Mouse (Mus musculus): ENCODE data around the gene Wdr20rt. TPM values are rescaled to one million over a fixed set of nuclear protein-coding genes. Genes with fewer than 3 reads are reported as not detected.
"Not testable (repeated sequence)": the region's sequence is repeated elsewhere in the genome, so short reads cannot be mapped to it uniquely, and the experiment has no call there.

Wdr20rt gene
- total RNA-seq (2021), result not detected

DNA sequence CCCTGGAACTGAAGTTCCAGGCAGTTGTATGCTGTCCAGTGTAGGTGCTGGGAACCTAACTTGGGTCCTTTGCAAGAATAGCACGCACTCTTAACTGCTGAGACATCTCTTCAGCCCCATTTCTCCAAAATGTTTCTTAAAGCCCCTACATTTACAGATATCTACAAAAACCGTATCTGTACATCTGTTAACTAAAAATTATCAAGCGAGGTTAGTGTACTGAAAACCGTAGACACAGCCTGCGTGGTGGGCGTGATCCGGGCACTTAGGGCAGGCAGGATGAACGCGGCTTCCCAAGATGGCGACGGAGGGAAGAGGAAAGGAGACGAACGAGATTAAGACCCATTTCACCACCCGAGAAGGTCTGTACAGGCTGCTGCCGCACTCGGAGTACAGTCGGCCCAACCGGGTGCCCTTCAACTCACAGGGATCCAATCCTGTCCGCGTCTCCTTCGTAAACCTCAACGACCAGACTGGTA lies at the start of gene Wdr20rt:
Gene Wdr20rt (plus strand): TSS at position 51 of the 479 bp plus-strand sequence.
- intact Hi-C loops (cut with DNase I), result no loop called here
- DNase-seq (ENCODE audit: low spot score in 2 of 2), result no peak

DNA sequence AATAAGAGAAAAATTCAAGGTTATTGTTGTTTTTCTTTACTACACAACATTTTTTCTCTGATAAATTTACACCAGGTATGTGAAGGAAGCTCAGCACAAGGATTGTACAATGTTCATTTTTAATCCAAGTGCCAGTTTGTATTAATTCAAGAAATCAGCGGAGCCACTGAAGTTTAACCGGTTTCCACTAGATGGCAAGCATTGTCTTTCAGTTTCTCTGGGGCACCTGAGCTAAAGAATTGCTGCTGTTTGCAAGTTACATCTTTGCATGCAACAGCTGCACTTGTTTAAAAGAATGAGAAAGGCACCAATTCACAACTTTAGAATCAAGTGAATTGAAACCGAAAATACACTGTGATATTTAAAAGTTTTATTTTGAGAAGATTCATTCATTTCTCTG lies 38.0 kb upstream of the Wdr20rt start:
- DNase-seq (ENCODE audit: low spot score in 2 of 2), result peak; percentile 16 to 60
- intact Hi-C loops (cut with DNase I), result loop anchor here (5.0 to 10.0 kb wide), 2 partner anchors 85 to 207 kb away; no protein-coding TSS in a partner anchor

DNA sequence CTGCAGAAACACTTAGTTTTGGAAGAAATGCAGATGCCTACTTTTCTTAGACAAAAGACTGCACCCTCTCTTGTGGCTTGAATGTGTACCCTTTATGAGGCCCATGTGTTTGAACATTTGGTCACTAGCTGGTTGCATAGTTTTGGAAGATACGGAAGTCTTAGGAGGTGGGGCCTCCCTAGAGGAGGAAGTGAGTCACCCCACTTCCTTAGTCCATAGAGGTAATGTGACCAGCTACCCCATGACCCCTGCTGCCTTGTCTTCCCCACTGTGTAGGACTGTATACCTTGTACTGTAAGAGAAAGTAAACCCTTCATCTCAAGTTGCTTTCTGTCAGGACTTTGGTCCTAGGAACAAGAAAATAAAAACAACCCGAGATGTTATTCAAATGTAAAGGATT lies 36.1 kb upstream of the Wdr20rt start:
- DNase-seq (ENCODE audit: low spot score in 2 of 2), result no peak

DNA sequence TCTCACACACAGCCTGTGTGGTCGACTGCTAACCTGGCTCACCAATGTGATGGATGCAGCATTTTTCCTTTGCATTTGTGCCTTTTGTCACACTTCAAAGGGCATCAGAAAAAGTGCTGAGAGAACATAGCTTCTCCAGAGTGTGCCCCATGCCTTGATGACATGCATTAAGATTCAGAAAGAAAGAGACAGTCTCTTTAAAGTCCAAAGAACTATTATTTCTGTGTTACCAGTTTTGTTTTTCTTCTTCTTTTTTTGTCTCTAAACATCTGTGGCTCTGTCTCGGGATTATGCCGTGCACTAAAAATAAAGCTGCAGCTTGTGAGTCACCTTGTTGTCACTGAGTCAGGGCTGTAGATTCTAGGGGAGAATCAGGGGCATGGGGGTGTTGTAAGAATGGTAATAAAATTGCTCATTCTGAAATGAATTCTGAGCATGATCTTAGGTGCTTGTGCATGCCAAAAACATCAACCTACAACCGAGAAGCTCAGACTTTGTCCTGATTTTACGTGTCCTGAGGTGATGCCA lies 31.2 kb upstream of the Wdr20rt start:
- intact Hi-C loops (cut with DNase I), result loop anchor here (5.0 kb wide), 1 partner anchor 143 kb away; no protein-coding TSS in a partner anchor
- DNase-seq (ENCODE audit: low spot score in 2 of 2), result peak; percentile 21 to 86

More for the DNA sequence above, 36.1 kb upstream of the Wdr20rt start:
- intact Hi-C loops (cut with DNase I), result loop anchor here (5.0 to 10.0 kb wide), 2 partner anchors 83 to 206 kb away; no protein-coding TSS in a partner anchor

DNA sequence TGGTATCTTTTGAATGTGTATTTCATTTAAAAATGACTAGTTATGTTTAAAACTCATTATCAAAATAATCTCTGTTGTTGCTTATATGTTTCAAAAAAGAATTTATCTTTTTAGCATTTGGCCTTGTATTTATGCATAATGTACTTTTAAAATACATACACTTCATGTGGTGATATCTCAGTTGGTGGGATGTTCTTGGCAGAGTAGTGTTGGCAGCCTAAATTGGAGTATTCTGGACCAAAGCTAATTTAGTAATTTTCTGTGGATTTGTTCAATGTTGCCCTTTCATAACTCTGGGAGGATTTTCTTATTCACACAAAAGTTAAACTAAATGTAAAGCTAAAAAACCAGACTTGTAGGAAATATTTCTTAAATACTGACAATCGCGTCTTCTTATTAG lies 23.5 kb upstream of the Wdr20rt start:
- DNase-seq (ENCODE audit: low spot score in 2 of 2), result peak in 1 of 2 experiments; percentile 70
- intact Hi-C loops (cut with DNase I), result no loop called here

DNA sequence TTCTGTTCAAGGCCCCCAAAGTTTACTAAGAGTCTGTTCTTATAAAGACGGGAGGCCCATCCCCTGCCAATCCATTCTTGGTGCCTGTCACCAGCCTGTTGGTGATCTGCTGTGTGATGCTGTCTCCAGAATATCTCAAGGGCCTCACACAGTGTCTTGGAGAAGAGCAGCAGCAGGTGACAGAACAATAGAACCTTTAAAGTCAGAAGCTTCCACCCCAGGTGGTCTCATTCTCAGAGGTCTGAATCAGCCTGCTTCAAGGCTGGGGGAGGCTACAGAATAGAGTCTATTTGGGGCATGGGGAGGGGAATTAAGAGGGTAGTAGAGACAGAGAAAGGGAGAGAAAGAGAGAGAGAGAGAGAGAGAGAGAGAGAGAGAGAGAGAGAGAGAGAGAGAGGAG lies 18.9 kb upstream of the Wdr20rt start:
- intact Hi-C loops (cut with DNase I), result no loop called here
- DNase-seq (ENCODE audit: low spot score in 2 of 2), result no peak

DNA sequence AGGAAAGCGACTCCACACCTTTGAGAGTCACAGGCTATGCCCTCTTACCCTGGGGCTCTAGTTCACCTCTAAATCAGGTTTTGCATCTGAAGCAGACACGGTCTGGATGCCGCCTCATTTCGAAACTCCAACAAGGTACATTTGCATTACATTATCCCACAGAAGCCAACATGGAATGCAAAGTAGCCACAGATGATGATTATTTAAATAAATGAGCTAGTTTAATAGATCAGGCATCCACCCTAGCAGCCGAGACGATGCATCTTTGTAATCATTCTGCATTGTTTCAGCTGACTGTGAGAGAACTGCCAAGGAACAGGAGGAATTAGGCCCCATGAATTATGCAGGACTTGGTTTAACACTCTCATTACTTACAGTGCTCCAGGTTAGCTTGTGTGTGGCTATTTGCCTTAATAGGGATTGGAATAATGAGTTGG lies 8.9 kb upstream of the Wdr20rt start:
- DNase-seq (ENCODE audit: low spot score in 2 of 2), result no peak
- intact Hi-C loops (cut with DNase I), result no loop called here

DNA sequence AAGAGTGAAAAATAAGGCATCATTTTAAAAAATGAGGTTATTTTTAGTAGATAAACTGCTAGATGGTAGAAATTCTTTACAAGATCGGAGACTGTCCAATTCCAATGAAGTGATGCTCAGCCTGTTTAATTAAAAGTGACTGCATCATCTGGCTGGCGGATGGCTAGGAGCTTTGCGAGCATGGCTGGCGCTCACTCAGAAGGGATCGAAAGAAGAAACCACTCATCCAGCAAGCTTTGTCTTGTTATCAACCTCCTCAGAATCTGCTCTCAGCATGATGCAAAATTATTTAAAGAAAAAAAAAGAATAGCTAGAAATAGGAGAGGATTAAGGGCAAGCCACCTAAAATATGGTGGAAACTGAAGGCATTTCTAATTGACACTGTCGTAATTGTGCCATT lies 3.3 kb downstream of the Wdr20rt start:
- intact Hi-C loops (cut with DNase I), result loop anchor here (2.0 kb wide), 1 partner anchor 14 kb away; no protein-coding TSS in a partner anchor
- peak in 1 of 2 experiments; percentile 5 for DNase-seq (ENCODE audit: low spot score in 2 of 2)

DNA sequence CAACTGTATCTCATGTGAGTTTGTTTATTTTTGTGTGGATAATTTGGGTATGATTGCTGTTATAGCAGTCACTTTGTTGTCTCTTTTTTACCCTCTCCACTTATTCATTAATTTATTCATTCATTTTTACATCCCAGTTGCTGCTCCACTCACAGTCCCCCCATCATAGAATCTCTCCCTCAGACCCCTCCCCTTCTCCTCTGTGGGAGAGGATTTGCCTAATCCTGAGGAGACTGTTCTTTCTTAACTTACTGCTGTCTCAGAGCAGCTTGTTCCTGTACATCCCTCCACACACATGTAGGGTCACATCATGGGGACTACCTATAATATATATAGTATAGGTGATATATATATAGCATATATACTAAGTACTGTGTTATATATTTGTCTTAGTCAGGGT lies 3.7 kb downstream of the Wdr20rt start:
- DNase-seq (ENCODE audit: low spot score in 2 of 2), result no peak
- intact Hi-C loops (cut with DNase I), result loop anchor here (2.0 kb wide), 1 partner anchor 14 kb away; no protein-coding TSS in a partner anchor

DNA sequence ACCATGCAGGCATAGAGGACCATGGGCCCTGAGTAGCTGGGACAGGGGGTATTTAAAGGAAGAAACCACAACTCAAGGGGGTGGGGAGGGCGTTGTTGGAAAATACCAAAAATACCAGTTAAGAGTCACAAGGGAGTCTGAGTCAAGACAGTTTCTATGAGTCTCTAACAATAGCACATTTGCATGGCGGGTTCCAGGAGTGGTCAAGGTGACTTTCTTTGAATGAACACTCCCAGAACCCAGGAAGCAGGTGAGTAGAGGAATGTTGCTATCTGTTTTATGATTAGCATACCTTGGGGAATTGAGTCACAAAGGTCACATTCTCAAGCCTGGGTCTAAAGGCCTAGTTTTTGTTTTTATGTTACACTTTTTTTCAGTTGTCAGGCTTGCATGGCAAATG lies 7.5 kb downstream of the Wdr20rt start:
- intact Hi-C loops (cut with DNase I); DNase-seq (ENCODE audit: low spot score in 2 of 2): not testable (repeated sequence)

DNA sequence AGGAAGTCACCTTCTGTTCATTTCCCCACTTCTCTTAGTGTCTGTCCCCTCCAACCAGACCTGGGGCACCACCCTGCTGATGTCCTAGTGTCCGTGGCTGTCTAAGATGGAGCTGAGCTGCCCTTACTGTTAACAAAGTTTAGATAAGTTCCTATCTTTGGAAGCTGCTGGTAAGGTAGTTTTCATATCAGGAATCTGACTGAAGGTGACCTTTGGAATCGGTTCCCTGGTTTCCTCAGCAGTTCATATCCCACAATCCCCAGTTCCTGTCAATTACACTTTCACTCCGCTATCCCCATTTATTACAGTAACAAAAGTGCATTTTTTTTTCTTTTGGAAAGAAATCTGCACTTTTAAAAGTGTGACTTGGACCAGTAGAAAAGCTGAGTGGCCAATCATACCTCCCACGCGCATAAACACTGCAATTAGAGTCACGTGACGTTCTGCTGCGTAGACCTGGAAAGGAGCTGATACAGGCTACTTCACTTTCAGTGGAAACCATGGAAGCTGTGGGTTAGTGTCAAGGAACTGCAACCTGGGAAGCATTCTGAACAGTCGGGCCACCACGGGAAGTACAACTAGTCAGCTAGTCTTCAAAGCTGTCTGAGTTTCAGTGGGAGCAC lies 24.9 kb downstream of the Wdr20rt start:
- intact Hi-C loops (cut with DNase I), result no loop called here
- no peak for DNase-seq (ENCODE audit: low spot score in 2 of 2)

DNA sequence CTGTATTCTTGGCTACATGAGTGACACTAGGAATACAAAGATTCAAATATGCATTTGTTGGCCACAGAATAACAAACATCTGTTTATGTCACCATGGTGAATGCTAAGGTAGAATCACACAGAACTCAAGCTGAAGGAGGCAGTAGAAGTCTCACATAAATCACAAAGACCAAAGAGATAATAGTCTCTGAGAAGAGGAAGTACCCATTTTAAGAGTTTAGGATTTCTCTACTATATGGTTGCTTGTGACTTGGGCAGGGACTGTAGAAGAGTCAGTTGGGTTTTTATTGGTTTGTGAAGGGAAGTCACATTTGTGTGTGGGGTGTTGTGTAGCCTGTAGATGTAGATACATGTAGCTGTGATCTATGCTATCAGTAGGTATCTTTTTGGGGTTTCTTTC lies 31.6 kb downstream of the Wdr20rt start:
- intact Hi-C loops (cut with DNase I), result no loop called here
- DNase-seq (ENCODE audit: low spot score in 2 of 2), result no peak

DNA sequence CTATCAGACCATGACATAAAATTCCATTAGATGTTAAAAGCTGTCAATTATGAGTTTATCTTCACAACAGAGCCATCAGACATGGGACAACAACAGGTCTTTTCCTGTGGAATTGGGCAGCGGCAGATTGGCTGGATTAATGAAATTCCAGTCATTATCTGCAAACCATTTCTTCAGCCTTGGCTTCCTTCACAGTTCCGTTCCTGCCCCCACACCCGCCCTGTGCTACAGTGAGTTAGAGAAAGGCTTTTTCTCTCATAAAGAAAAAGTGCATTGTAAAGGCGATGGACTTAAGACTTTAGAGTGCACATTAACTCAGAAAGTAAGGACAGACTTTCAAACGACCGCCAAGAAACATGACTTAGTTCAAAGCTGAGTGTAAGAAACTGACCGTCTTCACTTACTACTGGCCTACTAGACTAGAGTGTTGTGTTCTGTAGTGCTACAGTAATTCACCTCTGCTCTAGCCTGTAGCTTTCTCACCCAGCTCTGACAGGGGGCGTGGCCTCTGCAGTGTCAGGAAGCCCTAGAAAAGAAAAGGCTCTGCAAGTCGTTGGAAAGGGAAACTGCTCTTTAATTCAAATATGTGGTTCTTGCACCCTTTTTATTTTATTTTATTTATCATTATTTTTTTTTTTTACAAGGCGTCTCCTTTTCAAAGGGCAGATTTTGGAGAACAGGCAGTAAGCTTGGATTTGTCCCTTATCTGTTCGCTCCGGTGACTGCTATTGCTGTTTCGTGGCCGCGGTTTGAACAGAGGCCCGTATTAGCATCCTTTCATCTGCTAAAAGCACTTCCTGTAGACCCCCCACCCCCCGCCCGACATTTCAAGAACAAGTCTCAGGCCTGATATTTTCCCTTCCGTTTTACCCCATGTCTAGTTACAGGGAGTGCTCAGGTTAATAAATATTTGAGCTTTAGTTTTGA lies 33.2 kb downstream of the Wdr20rt start:
- peak in 1 of 2 experiments; percentile 37 for DNase-seq (ENCODE audit: low spot score in 2 of 2)
- intact Hi-C loops (cut with DNase I), result no loop called here

DNA sequence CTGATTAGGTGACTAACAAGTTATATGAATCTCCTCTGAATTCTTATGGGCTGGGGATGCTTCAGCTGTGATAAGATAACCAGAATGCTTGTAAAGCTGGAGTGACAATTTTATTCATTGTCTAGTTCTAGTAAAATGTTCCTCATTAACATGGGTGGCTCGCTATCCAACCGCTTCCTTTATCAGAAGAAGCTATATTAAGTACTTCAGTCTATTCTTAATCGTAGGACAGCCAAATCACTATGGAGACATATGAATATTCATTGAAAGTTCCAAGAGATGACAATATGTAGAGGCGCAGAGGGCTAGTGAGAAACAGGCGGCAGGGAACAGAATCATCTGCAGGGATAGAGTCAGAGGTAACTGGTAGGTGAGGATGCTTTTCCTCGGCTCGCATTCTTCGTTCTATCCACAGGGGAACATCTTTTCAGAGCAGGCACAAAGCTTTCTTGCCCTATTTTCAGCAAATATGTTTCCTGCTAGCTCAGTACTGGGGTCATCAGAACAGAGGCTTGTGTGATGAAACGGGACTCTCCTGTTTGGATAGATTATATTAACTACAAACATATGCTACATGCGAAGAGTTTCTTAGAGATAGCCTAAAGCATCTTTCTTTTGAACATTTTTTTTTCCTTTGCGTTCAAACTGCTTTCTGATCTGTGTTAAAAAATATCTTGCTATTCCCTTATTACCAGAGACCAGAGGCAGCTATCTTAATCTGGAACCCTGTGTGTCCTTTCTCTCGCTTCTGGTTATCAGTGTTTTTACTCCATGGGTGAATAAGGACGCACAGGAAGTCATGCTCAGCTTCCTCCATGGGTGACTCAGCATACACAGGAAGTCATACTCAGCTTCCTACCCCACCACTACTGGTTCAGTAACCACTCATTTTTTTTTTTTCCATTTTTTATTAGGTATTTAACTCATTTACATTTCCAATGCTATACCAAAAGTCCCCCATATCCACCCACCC lies 34.1 kb downstream of the Wdr20rt start:
- intact Hi-C loops (cut with DNase I), result no loop called here
- DNase-seq (ENCODE audit: low spot score in 2 of 2), result peak; percentile 38 to 66

DNA sequence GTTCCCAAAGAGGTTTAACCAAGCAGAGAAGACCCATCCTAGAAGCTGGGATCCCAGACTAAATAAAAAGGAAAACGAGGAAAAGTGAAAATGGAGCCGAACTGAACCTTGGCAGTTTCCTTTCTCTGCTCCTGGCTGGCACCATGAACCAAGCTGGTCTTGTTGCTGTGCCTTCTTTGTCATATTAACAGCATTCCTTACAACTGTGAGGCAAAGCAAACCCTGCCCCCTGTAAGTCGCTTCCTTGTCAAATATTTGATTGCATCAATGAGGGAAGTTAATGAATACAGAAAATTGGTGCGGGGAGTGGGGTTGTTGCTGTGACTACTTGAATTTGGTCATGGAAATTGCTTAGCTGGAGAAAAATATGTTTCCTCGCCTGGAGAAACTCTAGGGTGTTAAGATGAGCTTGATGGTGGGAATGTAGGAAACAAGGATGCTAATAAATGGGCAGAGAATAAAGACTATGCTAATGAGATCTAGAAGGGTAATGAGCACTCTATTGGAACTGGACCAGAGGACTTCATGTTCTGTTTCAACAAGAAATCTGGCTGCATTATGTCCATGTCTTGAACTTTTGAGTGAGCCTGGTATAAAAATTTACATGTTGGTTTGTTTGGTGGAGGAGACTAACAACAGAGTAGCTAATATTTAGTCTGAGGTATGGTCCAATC lies 43.1 kb downstream of the Wdr20rt start:
- intact Hi-C loops (cut with DNase I), result no loop called here

DNA sequence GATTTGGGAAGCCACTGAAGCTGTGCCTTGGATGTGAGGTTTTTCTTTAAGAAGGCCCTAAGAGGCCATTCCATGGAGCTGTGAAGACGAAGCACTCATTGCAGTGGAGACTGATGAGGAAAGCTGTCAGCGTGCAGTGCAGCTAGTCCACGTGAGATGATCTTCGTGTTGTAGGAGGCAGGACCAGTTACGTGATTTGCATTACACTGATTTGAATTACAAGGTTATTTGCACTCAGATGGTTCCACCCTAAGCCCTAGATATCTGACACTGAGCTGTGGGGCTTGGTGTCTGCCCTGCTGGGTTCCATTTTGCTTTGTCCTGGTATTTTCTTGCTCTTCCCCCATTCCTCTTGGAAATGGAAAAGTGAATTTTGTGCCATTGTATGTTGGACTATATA lies 44.1 kb downstream of the Wdr20rt start:
- DNase-seq (ENCODE audit: low spot score in 2 of 2), result no peak
- intact Hi-C loops (cut with DNase I), result no loop called here

More for the DNA sequence above, 43.1 kb downstream of the Wdr20rt start:
- DNase-seq (ENCODE audit: low spot score in 2 of 2), result no peak

DNA sequence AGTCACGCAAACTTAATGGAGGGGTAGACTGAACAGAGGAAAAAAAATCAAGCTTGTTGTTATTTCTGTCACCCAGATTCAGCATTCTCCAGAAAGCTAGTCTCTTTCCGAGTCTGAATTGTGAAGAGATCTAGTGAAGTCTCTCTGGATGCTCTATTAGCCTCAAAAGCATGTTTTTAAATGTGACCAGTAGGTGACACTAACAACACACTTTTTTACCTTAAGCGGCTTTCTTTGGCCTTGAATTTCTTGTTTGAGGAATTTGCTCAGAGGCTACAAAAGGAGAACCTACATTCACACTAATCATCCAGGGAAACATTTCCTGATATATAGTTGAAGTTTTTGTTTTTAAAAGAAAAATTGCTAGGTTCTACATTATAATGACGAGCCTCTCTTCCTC lies 48.5 kb downstream of the Wdr20rt start:
- intact Hi-C loops (cut with DNase I), result loop anchor here (5.0 kb wide), 1 partner anchor 87 kb away; no protein-coding TSS in a partner anchor
- peak in 1 of 2 experiments; percentile 38 for DNase-seq (ENCODE audit: low spot score in 2 of 2)
